Mouse (Mus musculus) midbrain, embryonic 13.5 days (tissue): ENCODE data around the gene Ehmt1. TPM values are rescaled to one million over a fixed set of nuclear protein-coding genes. Genes with fewer than 3 reads are reported as not detected.
"Not testable (repeated sequence)": the region's sequence is repeated elsewhere in the genome, so short reads cannot be mapped to it uniquely, and the experiment has no call there.

Experiments used
- ATAC-seq: fragments of 200-750 bp; cut with Nextera tagmentation; 2 replicates; pipeline ENCODE4 v1.8.0; 2017; ENCODE audit warnings: mild to moderate bottlenecking, moderate TSS enrichment, moderate library complexity
- H3K27ac ChIP-seq: fragments of 300-500 bp; sonication (generic); 2 replicates; pipeline ENCODE4 v1.5.1; 2015; ENCODE audit warnings: inconsistent platforms, mild to moderate bottlenecking, moderate library complexity
- H3K27me3 ChIP-seq: fragments of 300-500 bp; sonication (generic); 2 replicates; pipeline ENCODE4 v1.6.1; 2015; ENCODE audit warnings: mild to moderate bottlenecking, inconsistent platforms
- H3K36me3 ChIP-seq: fragments of 300-500 bp; sonication (generic); 2 replicates; pipeline ENCODE4 v1.6.1; 2015; ENCODE audit warnings: mild to moderate bottlenecking, inconsistent platforms
- H3K4me1 ChIP-seq: fragments of 300-500 bp; sonication (generic); replicated peaks from 2 replicates; pipeline ENCODE4 v1.6.1; 2015; ENCODE audit warnings: inconsistent platforms
- H3K4me2 ChIP-seq: fragments of 300-500 bp; sonication (generic); replicated peaks from 2 replicates; pipeline ENCODE4 v1.6.1; 2015; ENCODE audit warnings: moderate library complexity, mild to moderate bottlenecking, inconsistent platforms
- H3K4me3 ChIP-seq: fragments of 300-500 bp; sonication (generic); replicated peaks from 2 replicates; pipeline ENCODE4 v1.5.1; 2015; ENCODE audit warnings: mild to moderate bottlenecking, inconsistent platforms
- H3K9ac ChIP-seq: fragments of 300-500 bp; sonication (generic); replicated peaks from 2 replicates; pipeline ENCODE4 v1.6.1; 2015; ENCODE audit warnings: mild to moderate bottlenecking, inconsistent platforms
- H3K9me3 ChIP-seq: fragments of 300-500 bp; sonication (generic); 2 replicates; pipeline ENCODE4 v1.6.1; 2016; ENCODE audit warnings: mild to moderate bottlenecking, inconsistent platforms
- whole genome bisulfite sequencing: fragments of 180-500 bp; shearing (Covaris S2); methylation state at CpG from one replicate; pipeline ENCODE4 v1.1.7; 2015; 5-methylcytosine and 5-hydroxymethylcytosine counted together
- polyA plus RNA-seq: library from polyadenylated mRNA; unstranded; fragments of >200 nt; fragmentation: Nextera tagmentation; extraction: Ambion mirVana; gene quantifications from 2 replicates; pipeline ENCODE4 v1.2.1, GENCODE M21; 2015

The Ehmt1 gene
- polyA plus RNA-seq: 139 and 146 TPM in 2 replicates

- ATAC-seq: peak; percentile 99
- peaks cover 16% of the 10 kb centered on the region for H3K4me1 ChIP-seq
- H3K27ac ChIP-seq: peak within 1 kb of the TSS; percentile 98
- H3K27me3 ChIP-seq: no peaks in the 10 kb centered on the region
- H3K4me3 ChIP-seq: peak within 1 kb of the TSS; percentile 89
- H3K36me3 ChIP-seq: no peaks in the 10 kb centered on the region
- under 1% methylated on average over 108 of the region's 112 CpGs for WGBS
- H3K4me2 ChIP-seq: peak within 1 kb of the TSS; percentile 73
- peak within 1 kb of the TSS; percentile 97 for H3K9ac ChIP-seq
- H3K9me3 ChIP-seq: no peaks in the 10 kb centered on the region
Measured at GRCm38 (mm10) chr2:24918930-24919838, at the start of gene Ehmt1. Gene Ehmt1, minus strand, starts transcription at chr2:24919614.

GRCm38 (mm10) chr2:24962304-24963000 lies 43.0 kb upstream of the Ehmt1 start, which contains the start of gene Dph7:
Gene Dph7, plus strand, starts transcription at chr2:24962400.
- Histone ChIP-seq H3K36me3 (peaks cover 55% of the 10 kb centered on the region), H3K4me1 (peaks cover 16% of the 10 kb centered on the region), H3K27me3 (no peaks in the 10 kb centered on the region), H3K9me3 (no peaks in the 10 kb centered on the region), H3K9ac (peak within 1 kb of the TSS; percentile 90), H3K4me3 (peak within 1 kb of the TSS; percentile 91), H3K4me2 (peak within 1 kb of the TSS; percentile 74), H3K27ac (no peak within 1 kb of the TSS)
- ATAC-seq: peak; percentile 96
- under 1% methylated on average over 28 of the region's 28 CpGs for WGBS

DNA sequence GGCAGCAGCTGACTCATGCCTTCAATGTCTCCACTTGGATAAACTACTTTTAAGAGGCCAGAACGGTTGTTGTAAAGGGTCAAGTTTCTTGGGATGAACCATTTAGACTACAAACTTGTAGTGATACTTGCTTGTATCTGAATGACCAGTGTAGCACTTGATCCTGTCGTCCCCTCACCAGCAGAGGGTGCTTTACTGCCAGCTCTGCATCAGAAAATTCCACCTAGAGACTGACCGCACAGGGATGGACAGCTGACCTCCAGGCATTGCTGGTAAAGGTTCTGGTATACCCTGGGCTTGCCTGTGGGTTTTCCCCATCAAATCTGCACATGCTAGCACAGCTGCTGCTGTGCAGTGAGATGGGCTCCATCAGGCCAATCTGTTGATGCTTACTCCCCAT lies 41.5 kb upstream of the Ehmt1 start:
- H3K27me3 ChIP-seq: no peaks in the 10 kb centered on the region
- no peak overlapping the region for H3K4me3 ChIP-seq
- H3K4me2 ChIP-seq: no peak overlapping the region
- no peak for ATAC-seq
- no peak overlapping the region for H3K9ac ChIP-seq
- peaks cover 16% of the 10 kb centered on the region for H3K4me1 ChIP-seq
- H3K36me3 ChIP-seq: peaks cover 57% of the 10 kb centered on the region
- WGBS: 32% methylated on average over 3 of the region's 3 CpGs
- H3K9me3 ChIP-seq: no peaks in the 10 kb centered on the region
- H3K27ac ChIP-seq: no peak overlapping the region

GRCm38 (mm10) chr2:24952537-24953055 lies 33.2 kb upstream of the Ehmt1 start:
- peaks cover 59% of the 10 kb centered on the region for H3K36me3 ChIP-seq

GRCm38 (mm10) chr2:24950189-24950535 lies 30.7 kb upstream of the Ehmt1 start:
- H3K9me3 ChIP-seq: no peaks in the 10 kb centered on the region
- H3K4me1 ChIP-seq: peaks cover 20% of the 10 kb centered on the region
- peaks cover 35% of the 10 kb centered on the region for H3K36me3 ChIP-seq
- peak overlapping the region; percentile 97 for H3K9ac ChIP-seq
- H3K27ac ChIP-seq: peak overlapping the region; percentile 72
- WGBS: under 1% methylated on average over 31 of the region's 31 CpGs
- H3K4me2 ChIP-seq: peak overlapping the region; percentile 95
- ATAC-seq: peak; percentile 9; the same call in 1 of the 2 replicates
- H3K4me3 ChIP-seq: peak overlapping the region; percentile 84
- H3K27me3 ChIP-seq: peaks cover 3% of the 10 kb centered on the region; the same call in 1 of the 2 replicates

More at GRCm38 (mm10) chr2:24952537-24953055, 33.2 kb upstream of the Ehmt1 start:
- H3K27ac ChIP-seq: no peak overlapping the region
- H3K4me2 ChIP-seq: no peak overlapping the region
- ATAC-seq: no peak
- H3K27me3 ChIP-seq: peaks cover 3% of the 10 kb centered on the region; the same call in 1 of the 2 replicates
- peaks cover 20% of the 10 kb centered on the region for H3K4me1 ChIP-seq
- 87% methylated on average over 4 of the region's 4 CpGs for WGBS
- no peaks in the 10 kb centered on the region for H3K9me3 ChIP-seq
- H3K4me3 ChIP-seq: no peak overlapping the region
- H3K9ac ChIP-seq: no peak overlapping the region

DNA sequence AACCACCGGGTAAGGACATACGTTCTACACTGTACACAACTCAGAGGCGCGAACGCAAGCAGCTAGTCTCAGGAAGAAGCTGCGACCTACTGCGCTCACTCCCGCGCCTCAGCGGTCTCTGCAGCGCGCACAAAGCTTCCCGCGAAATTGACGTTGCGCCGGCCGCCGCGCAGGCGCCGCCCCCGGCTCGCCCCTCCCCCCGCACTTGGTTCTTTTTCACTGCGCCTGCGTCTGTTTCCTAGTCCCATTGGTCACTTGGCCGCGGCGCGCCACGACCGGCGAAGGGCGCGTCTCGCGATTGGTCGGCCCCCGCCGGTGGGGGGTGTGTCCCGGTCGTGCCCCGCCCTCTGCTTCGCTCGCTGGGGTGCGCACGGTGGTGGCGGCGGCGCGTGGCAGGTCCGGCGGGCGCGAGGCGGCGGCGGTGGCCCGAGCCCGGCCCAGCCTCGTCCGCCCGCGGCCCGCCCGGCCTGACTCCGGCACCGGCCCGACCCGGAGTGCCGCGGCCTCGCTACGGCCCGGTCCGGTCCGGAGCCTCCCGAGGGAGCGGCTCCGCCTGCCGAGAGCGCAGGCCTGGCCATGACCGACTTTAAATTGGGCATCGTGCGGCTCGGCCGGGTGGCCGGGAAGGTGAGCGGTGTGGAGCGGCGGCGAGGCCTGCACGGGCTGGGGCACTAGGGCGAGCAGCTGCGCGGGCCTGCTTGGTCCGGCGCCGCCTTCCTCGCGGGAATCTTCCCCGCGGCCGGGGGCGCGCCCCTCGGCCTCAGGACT lies 30.2 kb upstream of the Ehmt1 start, which contains the start of gene Zmynd19:
Gene Zmynd19 (plus strand): TSS at position 372 of the 768 bp plus-strand sequence.
- peak; percentile 97 for ATAC-seq
- WGBS: under 1% methylated on average over 74 of the region's 108 CpGs
- Histone ChIP-seq H3K4me1 (peaks cover 20% of the 10 kb centered on the region), H3K9ac (peak within 1 kb of the TSS; percentile 97), H3K36me3 (peaks cover 29% of the 10 kb centered on the region), H3K9me3 (no peaks in the 10 kb centered on the region), H3K27me3 (peaks cover 3% of the 10 kb centered on the region; the same call in 1 of the 2 replicates), H3K4me2 (peak within 1 kb of the TSS; percentile 95), H3K4me3 (peak within 1 kb of the TSS; percentile 84), H3K27ac (peak within 1 kb of the TSS; percentile 74)

- H3K4me1 ChIP-seq, H3K4me3 ChIP-seq, H3K36me3 ChIP-seq, H3K9me3 ChIP-seq, H3K27me3 ChIP-seq, H3K9ac ChIP-seq, H3K27ac ChIP-seq, ATAC-seq, H3K4me2 ChIP-seq: not testable (repeated sequence)
- 48% methylated on average over 2 of the region's 2 CpGs for WGBS
Measured at GRCm38 (mm10) chr2:24944304-24944703, 24.9 kb upstream of the Ehmt1 start.

- no peak overlapping the region for H3K27ac ChIP-seq
- no peak for ATAC-seq
Measured at GRCm38 (mm10) chr2:24942092-24942491, 22.7 kb upstream of the Ehmt1 start.

DNA sequence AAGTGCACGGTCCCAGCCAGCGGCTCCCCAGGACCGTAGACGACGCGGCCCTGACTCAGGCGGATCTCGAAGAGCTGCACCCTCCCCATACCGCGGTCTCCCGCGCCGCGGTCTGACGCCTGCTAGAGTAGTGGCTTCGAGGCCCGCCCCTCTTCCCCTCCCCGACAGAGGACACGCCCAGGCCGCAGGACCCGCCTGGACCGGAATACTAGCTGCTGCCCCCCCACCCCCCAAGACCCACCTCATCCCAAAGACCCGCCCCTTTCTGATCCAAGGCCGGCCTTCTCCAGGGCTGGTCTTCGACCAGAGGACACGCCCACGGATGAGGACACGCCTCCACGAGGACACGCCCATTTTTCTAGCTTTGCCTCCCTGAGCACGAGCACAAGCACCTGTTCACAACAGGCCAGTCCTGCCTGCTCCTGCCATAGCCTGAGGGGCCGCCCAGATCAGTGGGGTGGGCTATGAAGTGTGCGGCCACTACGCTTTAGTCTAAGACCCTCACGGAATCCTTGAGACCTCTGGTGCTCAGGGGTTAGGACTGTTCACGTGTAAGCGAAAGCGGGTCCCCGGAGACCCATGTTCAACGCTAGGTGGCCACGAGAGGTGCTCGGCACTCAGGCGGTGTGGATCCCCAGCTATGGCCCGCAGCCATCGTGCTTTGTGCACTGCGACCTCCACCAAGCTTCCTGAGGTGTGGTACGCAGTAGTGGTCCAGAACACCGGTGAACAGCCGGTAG lies 15.8 kb upstream of the Ehmt1 start, which contains the start of gene Arrdc1:
Gene Arrdc1 (minus strand): TSS at position 196 of the 740 bp plus-strand sequence.
- WGBS: under 1% methylated on average over 47 of the region's 49 CpGs
- Histone ChIP-seq H3K27ac (no peak within 1 kb of the TSS), H3K36me3 (no peaks in the 10 kb centered on the region), H3K9ac (peak within 1 kb of the TSS; percentile 74), H3K27me3 (peaks cover 24% of the 10 kb centered on the region), H3K9me3 (no peaks in the 10 kb centered on the region), H3K4me2 (peak within 1 kb of the TSS; percentile 85), H3K4me3 (peak within 1 kb of the TSS; percentile 61), H3K4me1 (peaks cover 19% of the 10 kb centered on the region)
- peak; percentile 95 for ATAC-seq

More at GRCm38 (mm10) chr2:24942092-24942491, 22.7 kb upstream of the Ehmt1 start:
- no peaks in the 10 kb centered on the region for H3K4me1 ChIP-seq
- H3K4me3 ChIP-seq: no peak overlapping the region
- no peak overlapping the region for H3K4me2 ChIP-seq
- H3K27me3 ChIP-seq: peaks cover 9% of the 10 kb centered on the region; the same call in 1 of the 2 replicates
- no peaks in the 10 kb centered on the region for H3K9me3 ChIP-seq
- no peaks in the 10 kb centered on the region for H3K36me3 ChIP-seq
- 83% methylated on average over 4 of the region's 4 CpGs for WGBS
- H3K9ac ChIP-seq: no peak overlapping the region

DNA sequence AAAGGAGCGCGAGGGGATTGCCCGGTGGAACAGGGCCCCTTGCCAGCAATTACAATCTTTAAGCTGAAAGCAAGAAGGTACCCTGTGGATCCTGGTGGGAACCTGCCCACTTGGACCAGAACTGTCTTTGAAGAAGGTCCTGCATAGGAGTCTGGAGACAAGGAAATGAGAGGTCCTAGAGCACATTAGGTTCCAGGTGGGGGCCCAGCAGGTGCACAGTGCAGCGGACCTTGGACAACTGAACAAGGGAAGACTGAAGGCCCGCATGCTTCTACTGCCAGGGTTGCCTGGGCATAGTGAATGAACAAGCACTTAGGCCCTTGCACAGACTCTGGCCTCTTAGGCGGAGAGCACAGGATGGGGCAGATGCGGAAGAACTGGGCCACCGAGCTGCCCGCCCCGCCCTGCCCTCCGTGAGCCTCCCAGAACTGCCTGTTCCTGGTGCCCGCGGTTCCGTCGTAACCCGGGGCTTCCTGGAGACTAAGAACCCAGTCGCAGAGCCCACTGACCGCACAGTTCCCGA lies 15.1 kb upstream of the Ehmt1 start:
- Histone ChIP-seq H3K4me3 (peak overlapping the region; percentile 61), H3K36me3 (no peaks in the 10 kb centered on the region), H3K9me3 (no peaks in the 10 kb centered on the region), H3K9ac (peak overlapping the region; percentile 74), H3K27ac (no peak overlapping the region), H3K27me3 (peaks cover 24% of the 10 kb centered on the region), H3K4me2 (peak overlapping the region; percentile 85), H3K4me1 (peaks cover 19% of the 10 kb centered on the region)
- ATAC-seq: no peak; the same call in 1 of the 2 replicates
- WGBS: 5% methylated on average over 19 of the region's 19 CpGs
